Mouse (Mus musculus) heart, embryonic 15.5 days (tissue): ENCODE results near the gene Ctdsp1. TPM values are rescaled to one million over a fixed set of nuclear protein-coding genes. Genes with fewer than 3 reads are reported as not detected.
"Not testable (repeated sequence)": the region's sequence is repeated elsewhere in the genome, so short reads cannot be mapped to it uniquely, and the experiment has no call there.

Experiments used
- ATAC-seq: fragments of 200-750 bp; cut with Nextera tagmentation; replicated peaks from 2 replicates; pipeline ENCODE4 v1.8.0; 2017; ENCODE audit warnings: low read depth, moderate TSS enrichment; ENCODE audit not compliant: insufficient number of reproducible peaks, insufficient read depth, low FRiP score
- H3K27ac ChIP-seq: fragments of 300-500 bp; sonication (generic); 2 replicates; pipeline ENCODE4 v1.5.1; 2015; ENCODE audit warnings: mild to moderate bottlenecking, inconsistent platforms
- H3K27me3 ChIP-seq: fragments of 300-500 bp; sonication (generic); 2 replicates; pipeline ENCODE4 v1.6.1; 2015; ENCODE audit warnings: inconsistent platforms
- H3K36me3 ChIP-seq: fragments of 300-500 bp; sonication (generic); 2 replicates; pipeline ENCODE4 v1.6.1; 2015; ENCODE audit warnings: mild to moderate bottlenecking, inconsistent platforms
- H3K4me1 ChIP-seq: fragments of 300-500 bp; sonication (generic); replicated peaks from 2 replicates; pipeline ENCODE4 v1.6.1; 2015; ENCODE audit warnings: inconsistent platforms
- H3K4me2 ChIP-seq: fragments of 300-500 bp; sonication (generic); 2 replicates; pipeline ENCODE4 v1.6.1; 2015; ENCODE audit warnings: inconsistent platforms, mild to moderate bottlenecking, moderate library complexity
- H3K4me3 ChIP-seq: fragments of 300-500 bp; sonication (generic); 2 replicates; pipeline ENCODE4 v1.5.1; 2015; ENCODE audit warnings: mild to moderate bottlenecking, inconsistent platforms
- H3K9ac ChIP-seq: fragments of 300-500 bp; sonication (generic); 2 replicates; pipeline ENCODE4 v1.6.1; 2015; ENCODE audit warnings: mild to moderate bottlenecking, inconsistent platforms
- H3K9me3 ChIP-seq: fragments of 300-500 bp; sonication (generic); replicated peaks from 2 replicates; pipeline ENCODE4 v1.6.1; 2016; ENCODE audit warnings: inconsistent platforms
- WGBS: fragments of 180-500 bp; shearing (Covaris S2); methylation state at CpG from one replicate; pipeline ENCODE4 v1.1.7; 2015; ENCODE audit warnings: mixed read lengths; 5-methylcytosine and 5-hydroxymethylcytosine counted together
- polyA plus RNA-seq: library from polyadenylated mRNA; unstranded; fragments of >200 nt; fragmentation: Nextera tagmentation; extraction: Ambion mirVana; gene quantifications from 2 replicates; pipeline ENCODE4 v1.2.1, GENCODE M21; 2015

The Ctdsp1 gene
- polyA plus RNA-seq, 1 experiment from 2014 or later, result 55.1 TPM

DNA sequence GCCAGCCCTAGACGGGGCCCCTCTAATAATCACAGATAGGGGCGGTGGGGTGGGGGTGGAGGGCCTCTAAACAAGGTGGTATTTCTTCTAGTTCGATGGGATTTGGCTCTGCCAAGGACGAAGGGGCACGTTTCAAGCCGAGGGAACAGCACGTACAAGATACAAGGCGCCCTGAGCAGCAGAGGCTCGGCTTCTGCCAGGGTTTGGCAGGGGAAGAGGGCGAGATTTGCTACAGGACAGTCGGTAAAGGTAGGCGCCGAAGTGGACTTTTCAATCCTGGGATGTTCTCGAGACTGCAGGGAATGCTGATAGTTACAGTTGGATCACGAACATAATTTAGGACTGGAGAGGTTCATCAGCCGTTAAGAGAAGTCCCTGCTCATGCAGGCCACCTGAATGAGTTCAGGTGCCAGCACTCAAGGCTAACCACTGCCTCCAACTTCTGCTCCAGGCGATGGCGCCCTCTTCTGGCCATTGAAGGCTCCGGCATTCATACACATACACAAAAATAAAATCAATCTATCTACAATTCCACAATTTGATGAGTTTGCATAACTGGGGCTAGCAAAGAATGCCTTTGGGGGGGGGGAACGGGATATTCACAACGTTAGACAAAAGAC, 912 bp upstream of the Ctdsp1 start:
- 3% methylated on average over 21 of the region's 21 CpGs for WGBS
- no peak for ATAC-seq
- Histone ChIP-seq H3K4me1 (peaks cover 59% of the 10 kb centered on the region), H3K36me3 (peaks cover 22% of the 10 kb centered on the region), H3K4me2 (peak overlapping the region; percentile 95), H3K27ac (peak overlapping the region; percentile 100), H3K4me3 (peak overlapping the region; percentile 89), H3K9ac (peak overlapping the region; percentile 20; the same call in 1 of the 2 replicates), H3K27me3 (no peaks in the 10 kb centered on the region), H3K9me3 (no peaks in the 10 kb centered on the region)

DNA sequence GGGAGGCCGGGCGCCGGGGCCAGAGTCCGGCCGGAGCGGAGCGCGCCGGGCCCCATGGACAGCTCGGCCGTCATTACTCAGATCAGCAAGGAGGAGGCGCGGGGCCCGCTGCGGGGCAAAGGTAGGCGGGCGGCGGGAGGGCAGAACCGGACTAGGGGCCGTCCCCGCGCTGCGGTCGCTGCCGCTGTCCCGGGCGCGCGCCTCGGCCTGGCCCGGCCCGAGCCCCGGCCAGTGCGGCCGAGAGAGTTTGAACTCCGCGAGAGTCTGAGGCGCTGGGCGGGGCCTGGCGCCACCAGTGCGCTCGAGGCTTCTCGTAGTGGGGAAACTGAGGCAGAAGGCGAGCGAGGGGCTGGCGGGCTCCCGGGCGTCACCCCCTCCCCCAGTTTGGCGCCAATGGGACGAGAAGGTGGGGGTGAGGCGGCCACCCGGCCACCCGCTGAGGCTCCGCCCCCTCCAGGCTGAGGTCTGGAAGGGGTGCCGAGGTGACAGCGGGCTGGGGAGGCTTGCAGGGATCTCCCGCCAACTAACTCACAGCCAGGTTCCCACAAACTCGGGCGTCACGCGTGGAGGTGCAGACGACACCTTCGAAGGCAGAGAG, 634 bp downstream of the Ctdsp1 start:
- peak; percentile 42 for ATAC-seq
- H3K4me1 ChIP-seq, result peaks cover 61% of the 10 kb centered on the region
- H3K4me2 ChIP-seq, result peak overlapping the region; percentile 95
- H3K4me3 ChIP-seq, result peak overlapping the region; percentile 89
- no peaks in the 10 kb centered on the region for H3K27me3 ChIP-seq
- WGBS, result under 1% methylated on average over 63 of the region's 63 CpGs
- H3K36me3 ChIP-seq, result peaks cover 23% of the 10 kb centered on the region
- H3K27ac ChIP-seq, result peak overlapping the region; percentile 100
- peak overlapping the region; percentile 99 for H3K9ac ChIP-seq
- H3K9me3 ChIP-seq, result no peaks in the 10 kb centered on the region

DNA sequence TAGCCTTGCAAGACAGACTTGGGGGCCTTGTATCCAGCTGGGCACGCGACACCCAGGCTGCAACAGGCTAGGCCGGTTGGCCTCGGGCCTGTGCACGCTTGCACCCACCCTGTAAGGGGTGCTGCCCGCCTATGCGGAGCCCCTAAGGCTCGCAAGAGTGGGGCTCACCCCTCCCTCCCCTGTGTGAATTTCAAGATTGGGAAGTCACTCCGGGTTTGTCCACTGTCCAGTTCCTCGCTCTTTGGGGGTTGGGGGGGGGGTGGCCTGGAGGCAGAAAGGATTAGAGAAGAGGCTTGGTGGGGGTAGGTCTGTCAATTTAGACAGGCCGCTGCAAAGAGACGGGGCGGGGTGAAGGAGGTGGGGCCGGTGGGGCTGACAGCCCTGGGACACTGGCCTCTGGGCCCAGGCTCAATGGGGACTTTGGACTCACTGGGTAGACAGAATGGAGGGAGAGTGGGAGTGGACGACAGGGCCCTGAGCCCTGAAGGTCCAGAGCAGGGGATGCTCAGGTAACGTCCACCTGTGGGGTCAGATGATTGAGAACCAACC, 1.2 kb downstream of the Ctdsp1 start:
- Histone ChIP-seq H3K4me3 (peak overlapping the region; percentile 89), H3K27me3 (no peaks in the 10 kb centered on the region), H3K9ac (peak overlapping the region; percentile 99), H3K36me3 (peaks cover 23% of the 10 kb centered on the region), H3K4me1 (peaks cover 57% of the 10 kb centered on the region), H3K4me2 (peak overlapping the region; percentile 95), H3K9me3 (no peaks in the 10 kb centered on the region), H3K27ac (peak overlapping the region; percentile 100)
- peak; percentile 0; the same call in 1 of the 2 replicates for ATAC-seq
- WGBS, result 2% methylated on average over 16 of the region's 16 CpGs

DNA sequence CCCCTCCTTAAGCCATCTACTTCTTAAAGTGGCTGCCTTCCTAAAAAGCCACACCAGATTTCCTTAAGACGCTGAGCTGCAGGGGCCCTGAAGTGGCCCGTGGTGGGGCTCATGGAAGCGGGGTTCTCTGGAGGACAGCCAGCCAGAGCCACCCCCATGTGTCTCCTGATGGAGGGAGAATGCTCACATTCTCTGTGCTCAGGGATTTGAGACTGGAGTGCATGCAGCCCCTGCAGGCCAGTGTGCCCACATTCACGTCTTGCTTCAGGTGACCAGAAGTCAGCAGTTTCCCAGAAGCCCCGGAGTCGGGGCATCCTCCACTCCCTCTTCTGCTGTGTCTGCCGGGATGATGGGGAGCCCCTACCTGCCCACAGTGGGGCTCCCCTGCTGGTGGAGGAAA, 1.7 kb downstream of the Ctdsp1 start:
- peaks cover 56% of the 10 kb centered on the region for H3K4me1 ChIP-seq
- WGBS, result 52% methylated on average over 7 of the region's 7 CpGs
- no peak for ATAC-seq

DNA sequence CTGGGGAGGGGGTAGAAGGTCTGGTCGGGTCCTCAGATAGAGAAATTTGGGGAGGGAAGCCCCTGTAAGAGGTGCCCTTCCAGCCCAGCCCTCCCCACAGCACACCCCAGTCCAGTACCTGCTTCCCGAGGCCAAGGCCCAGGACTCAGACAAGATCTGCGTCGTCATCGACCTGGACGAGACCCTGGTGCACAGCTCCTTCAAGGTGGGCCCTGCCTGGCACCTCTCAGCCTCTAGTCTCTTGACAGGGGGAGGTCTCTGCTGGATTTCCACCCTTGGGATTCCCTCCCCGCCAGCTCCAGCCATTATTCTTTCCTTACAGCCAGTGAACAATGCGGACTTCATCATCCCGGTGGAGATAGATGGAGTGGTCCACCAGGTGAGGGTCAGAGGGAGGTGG, 2.4 kb downstream of the Ctdsp1 start:
- H3K4me2 ChIP-seq, result peak overlapping the region; percentile 95
- peak overlapping the region; percentile 89; the same call in 1 of the 2 replicates for H3K4me3 ChIP-seq
- no peaks in the 10 kb centered on the region for H3K27me3 ChIP-seq
- peaks cover 50% of the 10 kb centered on the region for H3K4me1 ChIP-seq
- 0 out of 2 replicates have a peak overlapping the region, but pooled peaks have one; percentile 31 for H3K9ac ChIP-seq
- no peak overlapping the region for H3K27ac ChIP-seq
- ATAC-seq, result no peak
- H3K36me3 ChIP-seq, result peaks cover 23% of the 10 kb centered on the region
- 83% methylated on average over 9 of the region's 9 CpGs for WGBS
- no peaks in the 10 kb centered on the region for H3K9me3 ChIP-seq

More for the DNA sequence above, 1.7 kb downstream of the Ctdsp1 start:
- Histone ChIP-seq H3K36me3 (peaks cover 23% of the 10 kb centered on the region), H3K4me2 (peak overlapping the region; percentile 95), H3K27me3 (no peaks in the 10 kb centered on the region), H3K27ac (peak overlapping the region; percentile 100), H3K9me3 (no peaks in the 10 kb centered on the region), H3K9ac (peak overlapping the region; percentile 99), H3K4me3 (peak overlapping the region; percentile 89)

DNA sequence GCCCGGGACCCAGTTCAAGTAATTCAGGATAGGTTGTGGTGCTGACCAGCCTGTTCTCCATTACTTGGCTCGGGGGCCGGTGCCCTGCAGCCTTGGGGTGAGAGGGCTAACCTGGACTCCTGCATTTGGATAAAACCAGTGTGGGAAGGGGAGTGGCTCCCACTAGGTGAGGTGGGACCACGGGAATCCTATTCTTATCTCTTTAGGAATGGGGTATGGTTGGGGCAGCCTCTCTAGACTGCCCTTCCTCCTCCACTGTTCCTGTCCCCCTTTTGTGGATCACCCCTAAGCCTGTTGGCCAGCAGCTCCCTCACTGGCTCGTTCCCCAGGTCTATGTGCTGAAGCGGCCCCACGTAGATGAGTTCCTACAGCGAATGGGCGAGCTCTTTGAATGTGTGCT, 3.0 kb downstream of the Ctdsp1 start:
- WGBS, result 84% methylated on average over 9 of the region's 9 CpGs
- no peak for ATAC-seq
- H3K36me3 ChIP-seq, result peaks cover 23% of the 10 kb centered on the region
- H3K4me3 ChIP-seq, result no peak overlapping the region
- no peak overlapping the region for H3K9ac ChIP-seq
- H3K27me3 ChIP-seq, result no peaks in the 10 kb centered on the region
- H3K27ac ChIP-seq, result no peak overlapping the region
- H3K4me1 ChIP-seq, result peaks cover 47% of the 10 kb centered on the region
- H3K4me2 ChIP-seq, result no peak overlapping the region
- no peaks in the 10 kb centered on the region for H3K9me3 ChIP-seq

DNA sequence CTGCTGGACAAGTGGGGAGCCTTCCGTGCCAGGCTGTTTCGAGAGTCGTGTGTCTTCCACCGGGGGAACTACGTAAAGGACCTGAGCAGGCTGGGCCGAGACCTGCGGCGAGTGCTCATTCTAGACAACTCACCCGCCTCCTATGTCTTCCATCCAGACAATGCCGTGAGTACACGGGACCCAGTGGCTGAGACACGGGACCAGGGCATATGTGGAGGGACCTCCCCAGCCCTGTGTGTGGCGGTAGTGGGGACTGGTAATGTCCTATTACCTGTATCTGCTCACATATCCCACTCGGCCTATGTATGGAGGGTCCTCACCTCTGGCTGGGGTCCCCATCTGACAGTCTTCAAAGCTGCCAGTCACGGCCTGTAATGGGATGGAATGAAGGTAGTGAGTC, 3.5 kb downstream of the Ctdsp1 start:
- no peaks in the 10 kb centered on the region for H3K27me3 ChIP-seq
- ATAC-seq, result no peak
- no peak overlapping the region for H3K4me2 ChIP-seq
- H3K9ac ChIP-seq, result no peak overlapping the region
- peaks cover 23% of the 10 kb centered on the region for H3K36me3 ChIP-seq
- H3K27ac ChIP-seq, result 0 out of 2 replicates have a peak overlapping the region, but pooled peaks have one; percentile 12
- H3K4me3 ChIP-seq, result no peak overlapping the region
- no peaks in the 10 kb centered on the region for H3K9me3 ChIP-seq
- WGBS, result 90% methylated on average over 15 of the region's 15 CpGs
- peaks cover 42% of the 10 kb centered on the region for H3K4me1 ChIP-seq

DNA sequence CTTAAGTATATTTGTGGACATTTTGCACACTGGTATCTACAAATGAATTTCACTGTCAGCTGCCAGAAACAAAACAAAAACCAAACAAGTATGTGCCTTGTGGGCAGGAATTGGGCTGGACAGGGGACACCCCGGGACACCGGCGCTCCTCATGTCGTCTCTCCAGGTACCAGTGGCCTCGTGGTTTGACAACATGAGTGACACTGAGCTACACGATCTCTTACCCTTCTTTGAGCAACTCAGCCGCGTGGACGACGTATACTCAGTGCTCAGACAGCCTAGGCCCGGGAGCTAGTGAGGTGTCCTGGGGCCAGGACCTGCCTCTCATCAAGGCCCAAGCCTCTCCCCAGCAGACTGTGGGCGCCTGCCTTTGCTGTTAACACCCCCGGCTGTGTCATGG, 4.0 kb downstream of the Ctdsp1 start:
- no peaks in the 10 kb centered on the region for H3K27me3 ChIP-seq
- no peak overlapping the region for H3K4me3 ChIP-seq
- no peak overlapping the region for H3K9ac ChIP-seq
- H3K9me3 ChIP-seq, result no peaks in the 10 kb centered on the region
- no peak overlapping the region for H3K4me2 ChIP-seq
- H3K4me1 ChIP-seq, result peaks cover 38% of the 10 kb centered on the region
- H3K27ac ChIP-seq, result 0 out of 2 replicates have a peak overlapping the region, but pooled peaks have one; percentile 12
- ATAC-seq, result no peak
- WGBS, result 81% methylated on average over 12 of the region's 13 CpGs
- H3K36me3 ChIP-seq, result peaks cover 23% of the 10 kb centered on the region

DNA sequence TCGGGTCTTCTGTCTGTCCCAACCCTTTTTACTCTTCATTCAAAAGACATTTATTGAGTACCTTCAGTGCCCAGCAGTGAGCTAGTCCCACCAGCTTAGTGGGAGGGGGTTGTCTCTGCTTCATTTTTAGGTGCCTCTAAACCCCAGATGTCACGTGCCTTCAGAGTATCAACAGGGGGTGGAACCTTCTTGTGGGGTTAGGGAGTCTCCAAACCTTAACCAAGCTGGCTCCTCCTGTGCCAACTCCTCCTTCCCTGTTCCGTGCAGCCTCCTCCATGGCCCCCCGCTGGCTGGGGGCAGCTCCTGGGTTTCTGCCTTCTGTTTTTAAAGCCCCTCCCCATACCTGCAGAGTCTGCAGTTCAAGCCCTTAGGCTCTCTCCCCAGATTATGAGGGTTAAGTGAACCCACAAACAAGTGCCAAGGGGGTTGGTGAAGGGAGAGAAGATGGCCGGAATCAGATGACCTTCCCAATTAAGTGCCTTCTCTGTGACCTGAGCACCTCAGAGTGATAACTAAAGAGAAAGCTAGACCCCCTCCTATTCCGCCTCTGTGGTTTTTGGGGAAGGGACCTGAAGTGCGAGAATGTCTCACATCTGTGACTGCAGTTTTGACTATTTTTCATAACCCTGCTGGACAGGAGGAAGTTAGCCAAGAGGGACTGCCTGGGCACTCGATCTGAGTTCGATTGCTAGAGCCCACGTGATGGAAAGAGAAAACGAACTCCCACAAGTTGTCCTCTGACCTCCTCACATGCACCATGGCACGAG, 5.3 kb downstream of the Ctdsp1 start:
- not testable (repeated sequence) for H3K9me3 ChIP-seq, ATAC-seq, H3K27me3 ChIP-seq
- Histone ChIP-seq H3K27ac (peak overlapping the region; percentile 95), H3K4me2 (peak overlapping the region; percentile 90), H3K9ac (peak overlapping the region; percentile 25; the same call in 1 of the 2 replicates), H3K36me3 (peaks cover 23% of the 10 kb centered on the region), H3K4me3 (peak overlapping the region; percentile 50), H3K4me1 (peaks cover 28% of the 10 kb centered on the region)
- WGBS, result 9% methylated on average over 12 of the region's 12 CpGs

DNA sequence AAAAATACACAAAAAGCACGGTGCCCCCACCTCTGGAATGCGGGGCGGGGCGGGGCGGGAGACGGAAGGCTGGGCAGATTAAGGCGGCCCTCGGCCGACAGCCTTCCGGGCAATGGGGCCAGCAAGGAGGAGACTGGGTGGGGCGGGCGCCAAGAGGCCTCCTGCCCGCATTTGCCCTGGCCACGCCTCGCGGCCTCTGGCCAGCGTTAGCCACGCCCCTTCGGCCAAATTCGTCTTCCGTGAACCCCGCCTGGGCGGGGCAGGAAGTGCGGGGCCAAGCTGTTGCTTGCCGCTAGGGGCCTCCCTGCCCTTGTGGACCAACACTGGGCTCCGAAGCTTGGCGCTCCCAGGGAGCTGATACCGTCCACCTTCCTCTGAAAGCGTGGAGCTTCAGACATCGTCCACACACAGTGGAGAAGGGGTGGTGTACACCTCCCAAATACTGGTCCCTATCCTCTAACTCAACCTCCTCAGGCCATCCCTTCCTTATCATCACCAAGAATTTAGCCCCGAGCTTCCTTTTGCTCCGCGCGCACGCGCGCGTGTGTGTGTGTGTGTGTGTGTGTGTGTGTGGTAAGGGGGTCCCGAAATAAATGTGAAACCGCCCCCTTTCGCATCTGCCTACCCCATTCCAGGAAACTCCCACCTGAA, 6.1 kb downstream of the Ctdsp1 start:
- peaks cover 23% of the 10 kb centered on the region for H3K36me3 ChIP-seq
- H3K9me3 ChIP-seq, result no peaks in the 10 kb centered on the region
- H3K4me2 ChIP-seq, result peak overlapping the region; percentile 90
- WGBS, result under 1% methylated on average over 41 of the region's 41 CpGs
- H3K4me3 ChIP-seq, result peak overlapping the region; percentile 50
- no peaks in the 10 kb centered on the region for H3K27me3 ChIP-seq
- H3K27ac ChIP-seq, result peak overlapping the region; percentile 95
- peak overlapping the region; percentile 63 for H3K9ac ChIP-seq
- H3K4me1 ChIP-seq, result peaks cover 28% of the 10 kb centered on the region
- peak; percentile 93 for ATAC-seq
